Mouse (Mus musculus) erythroblast, embryonic 14.5 days (primary cell): ENCODE data around the gene Cxcr4. TPM values are rescaled to one million over a fixed set of nuclear protein-coding genes. Genes with fewer than 3 reads are reported as not detected.

Experiments
- H3K27me3 ChIP-seq: 2 replicates; pipeline ENCODE4 v1.6.1; 2012; ENCODE audit warnings: inconsistent platforms; ENCODE audit not compliant: control insufficient read depth
- H3K36me3 ChIP-seq: 2 replicates; pipeline ENCODE4 v1.6.1; 2012; ENCODE audit warnings: mild to moderate bottlenecking, inconsistent platforms; ENCODE audit not compliant: control insufficient read depth
- H3K4me1 ChIP-seq: 2 replicates; pipeline ENCODE4 v1.6.1; 2012; ENCODE audit warnings: inconsistent platforms; ENCODE audit not compliant: control insufficient read depth
- H3K4me3 ChIP-seq: replicated peaks from 2 replicates; pipeline ENCODE3; 2012; ENCODE audit warnings: moderate library complexity, mild to moderate bottlenecking, inconsistent platforms
- H3K9me3 ChIP-seq: 2 replicates; pipeline ENCODE4 v1.6.1; 2012; ENCODE audit warnings: low read length, inconsistent platforms, mixed read lengths; ENCODE audit not compliant: control insufficient read depth
- GATA1 ChIP-seq: IDR thresholded peaks from 2 replicates; pipeline ENCODE4 v1.6.1; 2012; ENCODE audit warnings: low read length, inconsistent platforms, mixed read lengths
- TAL1 ChIP-seq: IDR thresholded peaks from 3 replicates; pipeline ENCODE4 v1.6.1; 2012; ENCODE audit warnings: low read length, inconsistent platforms, mixed read lengths
- polyA plus RNA-seq: library from polyadenylated mRNA; stranded (reverse); fragments of >175 nt; gene quantifications from 2 replicates; pipeline ENCODE4 v1.2.3, GENCODE M21; 2012

Cxcr4 gene
- polyA plus RNA-seq, 1 experiment: not detected

DNA sequence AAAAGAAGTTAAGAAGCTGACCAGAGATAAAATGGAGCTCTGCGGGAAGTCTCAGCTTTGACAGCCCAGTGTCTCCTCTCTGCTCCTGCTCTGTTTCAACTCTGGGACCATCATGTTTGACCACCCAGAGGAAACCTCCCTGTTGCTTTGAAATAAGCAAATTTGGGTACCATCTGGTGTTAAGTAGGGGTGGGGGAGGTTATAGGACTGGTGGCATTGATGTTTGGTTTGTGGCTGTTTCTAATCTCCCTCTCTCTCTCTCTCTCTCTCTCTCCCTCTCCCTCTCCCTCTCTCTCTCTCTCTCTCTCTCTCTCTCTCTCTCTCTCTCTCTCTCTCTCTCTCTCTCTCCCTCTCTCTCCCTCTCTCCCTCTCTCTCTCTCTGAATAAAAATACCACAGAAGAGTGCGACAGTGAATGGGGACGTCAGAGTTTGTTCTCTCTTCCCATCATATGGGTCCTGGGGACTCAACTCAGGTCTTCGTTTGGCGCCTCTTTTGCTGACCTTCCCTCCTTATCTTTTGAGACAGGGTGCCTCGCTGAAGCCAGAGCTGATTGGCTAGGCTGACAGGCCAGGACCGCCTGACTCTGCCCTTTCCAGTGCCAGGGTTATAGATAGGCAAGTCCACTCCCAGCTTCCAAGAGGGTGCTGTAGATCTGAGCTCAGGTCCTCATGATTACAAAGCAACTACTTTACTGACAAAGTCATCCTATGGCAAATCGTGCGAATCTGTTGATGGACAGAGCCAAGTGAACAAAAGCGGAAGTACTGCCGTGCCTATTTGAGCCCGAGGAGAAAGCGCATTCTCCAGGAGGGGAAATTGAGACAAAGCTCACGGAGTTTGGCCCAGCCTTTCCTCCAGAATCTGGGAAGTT, 31.4 kb downstream of the Cxcr4 start:
- H3K9me3 ChIP-seq: no peaks in the 10 kb centered on the region
- no peaks in the 10 kb centered on the region for H3K36me3 ChIP-seq
- no peak overlapping the region for H3K4me3 ChIP-seq
- H3K27me3 ChIP-seq: no peaks in the 10 kb centered on the region; the same call in 1 of the 2 replicates
- H3K4me1 ChIP-seq: peaks cover 10% of the 10 kb centered on the region
- TF ChIP-seq GATA1 (no peak), TAL1 (no peak)

DNA sequence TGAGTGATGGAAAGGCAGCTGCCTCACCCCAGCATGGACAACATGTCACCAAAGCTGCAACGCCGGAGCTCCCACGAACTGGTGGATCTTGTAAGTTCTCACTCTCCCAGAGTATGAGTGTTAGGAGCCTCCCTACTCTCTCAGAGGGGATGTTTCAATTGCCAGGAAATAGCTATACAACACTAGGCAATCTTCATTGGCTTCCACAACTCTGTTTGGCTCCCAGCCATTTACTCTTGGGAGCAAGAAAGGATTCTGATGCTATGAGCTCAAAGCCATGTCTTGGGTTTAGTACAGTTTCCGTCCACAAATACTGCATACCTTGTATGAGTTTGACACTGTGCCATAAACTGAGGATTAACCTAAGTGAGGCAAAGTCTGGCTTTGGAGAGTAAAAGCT, 34.1 kb downstream of the Cxcr4 start:
- no peaks in the 10 kb centered on the region for H3K9me3 ChIP-seq
- peaks cover 10% of the 10 kb centered on the region for H3K4me1 ChIP-seq
- H3K27me3 ChIP-seq: no peaks in the 10 kb centered on the region; the same call in 1 of the 2 replicates
- no peaks in the 10 kb centered on the region for H3K36me3 ChIP-seq
- no peak overlapping the region for H3K4me3 ChIP-seq
- TF ChIP-seq TAL1: no peak
- no peak for TF ChIP-seq GATA1

DNA sequence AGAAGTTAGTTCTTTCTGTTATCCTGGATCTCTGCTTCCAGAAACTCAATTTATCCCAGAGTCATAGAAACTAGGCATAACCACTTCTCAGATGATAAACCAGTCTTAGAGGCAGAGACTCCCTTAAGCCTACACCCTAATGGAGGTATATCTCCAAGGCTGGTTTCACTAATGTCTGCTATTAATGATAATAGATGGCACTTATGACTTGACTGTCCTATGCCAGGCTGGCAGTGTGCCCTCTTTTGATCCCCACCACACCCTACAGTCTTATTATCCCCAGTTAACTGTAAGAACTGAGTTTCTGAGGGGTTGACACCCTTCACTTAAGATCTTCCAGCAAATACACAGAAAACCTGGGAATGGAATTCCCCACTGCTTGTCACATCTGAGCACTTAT, 39.5 kb downstream of the Cxcr4 start:
- Histone ChIP-seq H3K4me3 (no peak overlapping the region), H3K27me3 (no peaks in the 10 kb centered on the region), H3K9me3 (no peaks in the 10 kb centered on the region), H3K4me1 (no peaks in the 10 kb centered on the region), H3K36me3 (no peaks in the 10 kb centered on the region)
- no peak for TF ChIP-seq TAL1
- TF ChIP-seq GATA1: no peak

DNA sequence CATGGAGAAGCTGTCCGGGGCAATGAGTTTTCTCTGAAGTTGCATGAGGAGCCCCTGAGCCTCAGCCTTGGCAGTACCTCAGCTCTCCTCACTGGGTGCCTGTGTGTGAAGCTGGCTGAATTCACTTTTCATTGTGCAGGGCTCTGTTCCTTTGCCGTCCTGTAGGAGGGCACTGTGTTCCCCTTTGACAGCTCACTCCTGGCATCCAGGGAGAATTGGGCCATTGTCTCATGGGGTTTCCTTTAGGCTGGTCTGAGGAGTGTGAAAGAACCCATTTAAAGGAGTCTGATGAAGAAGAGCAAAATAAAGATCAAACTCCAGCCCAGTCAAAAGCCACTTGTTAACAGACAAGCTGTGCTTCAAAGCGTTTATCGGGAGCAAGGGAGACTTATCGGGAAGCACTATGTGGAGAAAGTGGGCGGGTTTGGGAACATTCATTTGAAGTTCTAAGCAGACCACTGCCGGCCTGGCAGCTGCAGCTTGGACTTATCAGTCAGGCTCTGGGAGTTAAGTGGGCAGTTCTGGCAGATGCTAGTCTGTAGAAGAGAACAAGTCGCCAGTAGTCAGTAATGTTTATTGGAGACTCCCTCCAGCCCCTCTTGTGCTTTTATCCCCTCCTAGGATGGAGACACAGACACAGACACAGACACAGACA, 40.2 kb downstream of the Cxcr4 start:
- Histone ChIP-seq H3K27me3 (no peaks in the 10 kb centered on the region), H3K4me1 (no peaks in the 10 kb centered on the region), H3K9me3 (no peaks in the 10 kb centered on the region), H3K36me3 (no peaks in the 10 kb centered on the region), H3K4me3 (no peak overlapping the region)
- TF ChIP-seq TAL1 (no peak), GATA1 (no peak)

DNA sequence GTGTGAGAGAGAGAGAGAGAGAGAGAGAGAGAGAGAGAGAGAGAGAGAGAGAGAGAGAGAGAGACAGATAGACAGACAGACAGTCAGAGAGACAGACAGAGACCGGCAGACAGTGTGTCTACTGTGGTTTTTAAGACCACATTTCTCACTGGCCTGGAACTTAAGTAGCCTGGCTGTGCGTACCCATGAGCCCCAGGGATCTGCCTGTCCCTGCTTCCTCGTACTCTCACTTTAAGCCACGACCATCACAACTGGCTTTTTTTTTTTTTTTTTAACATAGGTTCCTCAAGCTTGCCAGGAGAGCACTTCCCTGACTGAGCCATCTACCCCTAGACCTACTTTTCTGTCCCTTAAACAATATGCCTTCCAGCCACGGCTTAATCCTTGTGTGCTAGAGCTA, 42.7 kb downstream of the Cxcr4 start:
- H3K9me3 ChIP-seq: no peaks in the 10 kb centered on the region
- H3K4me3 ChIP-seq: no peak overlapping the region
- TF ChIP-seq GATA1: no peak
- no peak for TF ChIP-seq TAL1
- no peaks in the 10 kb centered on the region for H3K4me1 ChIP-seq
- no peaks in the 10 kb centered on the region for H3K36me3 ChIP-seq
- H3K27me3 ChIP-seq: no peaks in the 10 kb centered on the region

DNA sequence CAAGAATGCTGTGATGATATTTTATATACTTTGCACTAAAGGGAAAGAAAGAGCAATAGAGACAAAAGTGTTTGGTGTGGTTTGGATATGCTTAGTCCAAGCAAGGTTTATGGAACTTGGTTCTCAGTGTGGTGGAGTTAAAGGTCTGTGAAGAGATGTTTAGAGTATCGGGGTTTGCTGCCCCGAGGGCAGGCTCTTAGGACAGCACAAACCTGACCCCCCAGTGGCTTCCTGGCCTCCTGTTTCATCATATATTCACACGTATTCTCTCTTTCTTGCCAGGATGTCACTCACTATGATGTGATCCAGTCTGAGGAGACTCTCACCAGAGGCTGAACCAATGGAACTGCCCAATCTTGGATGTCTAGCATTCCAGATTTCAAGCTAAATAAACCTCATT, 43.1 kb downstream of the Cxcr4 start:
- no peaks in the 10 kb centered on the region for H3K4me1 ChIP-seq
- H3K4me3 ChIP-seq: no peak overlapping the region
- H3K9me3 ChIP-seq: no peaks in the 10 kb centered on the region
- H3K27me3 ChIP-seq: no peaks in the 10 kb centered on the region
- H3K36me3 ChIP-seq: no peaks in the 10 kb centered on the region
- TF ChIP-seq GATA1 (no peak), TAL1 (no peak)

DNA sequence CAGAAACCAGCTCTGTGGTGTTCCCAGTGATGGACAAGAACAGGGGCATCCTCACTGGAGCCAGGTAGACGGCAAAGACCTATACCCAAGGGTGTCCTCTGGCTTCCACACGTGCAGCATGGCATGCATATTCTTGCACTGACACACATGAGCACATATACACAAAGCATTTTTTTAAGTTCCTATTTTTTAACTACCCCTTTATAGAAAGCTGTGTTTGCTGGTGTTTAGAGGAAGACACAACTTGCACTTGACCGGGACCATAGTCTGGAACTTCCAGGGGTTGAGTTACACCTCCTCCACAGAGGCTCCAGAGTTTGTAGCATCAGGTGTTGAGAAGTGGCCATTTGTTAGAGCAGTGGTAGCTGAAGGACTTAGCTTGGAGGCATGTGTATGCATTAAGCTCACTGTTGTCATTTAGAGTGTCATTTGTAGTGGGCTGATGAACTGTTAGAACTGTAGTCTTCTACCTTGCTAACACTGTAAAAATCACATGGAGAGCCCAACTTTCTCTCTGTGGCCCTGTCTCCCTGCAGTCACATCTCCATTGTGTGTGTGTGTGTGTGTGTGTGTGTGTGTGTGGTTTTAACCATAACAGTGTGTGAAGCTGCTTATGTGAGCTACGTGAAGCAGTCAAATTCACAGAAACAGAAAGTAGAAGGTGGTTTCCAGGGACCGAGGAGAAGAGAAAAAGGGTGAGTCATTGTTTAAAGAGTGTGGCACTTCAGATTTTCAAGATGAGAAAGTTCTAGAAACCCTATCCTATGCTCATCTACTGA, 43.7 kb downstream of the Cxcr4 start:
- Histone ChIP-seq H3K36me3 (no peaks in the 10 kb centered on the region), H3K27me3 (no peaks in the 10 kb centered on the region), H3K4me3 (no peak overlapping the region), H3K4me1 (no peaks in the 10 kb centered on the region), H3K9me3 (no peaks in the 10 kb centered on the region)
- no peak for TF ChIP-seq TAL1
- no peak for TF ChIP-seq GATA1

DNA sequence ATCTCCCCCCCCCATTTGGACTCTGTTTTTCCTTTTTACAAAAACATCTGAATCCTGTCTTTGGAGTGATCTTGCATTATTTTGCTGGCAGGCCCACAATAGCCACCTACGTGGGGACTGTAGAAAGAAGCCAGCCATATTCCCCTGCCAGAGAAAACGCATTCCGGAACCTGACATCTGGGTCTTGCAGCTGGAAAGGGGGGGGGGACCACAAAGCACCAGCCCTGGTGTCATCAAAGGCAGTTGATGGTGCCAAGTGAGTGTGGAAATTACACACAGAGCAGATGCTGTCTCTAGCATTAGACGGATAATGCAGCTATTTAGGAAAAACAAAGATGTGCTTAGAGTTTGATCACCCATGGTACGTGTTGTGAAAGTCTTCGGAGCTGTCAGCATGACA, 46.4 kb downstream of the Cxcr4 start:
- no peak overlapping the region for H3K4me3 ChIP-seq
- no peaks in the 10 kb centered on the region for H3K4me1 ChIP-seq
- TF ChIP-seq GATA1: no peak
- TF ChIP-seq TAL1: no peak
- no peaks in the 10 kb centered on the region for H3K36me3 ChIP-seq
- H3K9me3 ChIP-seq: no peaks in the 10 kb centered on the region
- no peaks in the 10 kb centered on the region for H3K27me3 ChIP-seq

DNA sequence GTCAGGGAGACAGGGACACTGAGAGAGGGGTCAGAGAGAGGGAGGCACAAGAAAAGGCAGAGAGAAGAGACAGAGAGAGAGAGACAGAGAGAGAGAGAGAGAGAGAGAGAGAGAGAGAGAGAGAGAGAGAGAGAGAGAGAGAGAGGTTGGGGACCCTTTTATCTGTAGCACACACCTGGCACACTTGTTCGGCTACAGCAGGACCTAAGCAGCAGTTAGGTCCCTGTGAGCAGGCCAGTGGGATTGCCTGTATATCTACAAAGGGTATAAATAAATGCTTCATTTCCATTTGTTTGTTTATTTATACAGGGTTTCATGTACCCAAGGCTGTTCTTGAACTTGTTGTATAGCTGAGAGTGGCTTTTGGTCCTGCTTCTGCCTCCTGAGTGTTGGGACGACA, 49.0 kb downstream of the Cxcr4 start:
- no peak for TF ChIP-seq GATA1
- TF ChIP-seq TAL1: no peak
- no peaks in the 10 kb centered on the region for H3K9me3 ChIP-seq

More for the DNA sequence above, 49.0 kb downstream of the Cxcr4 start:
- Histone ChIP-seq H3K4me3 (no peak overlapping the region), H3K36me3 (no peaks in the 10 kb centered on the region), H3K27me3 (no peaks in the 10 kb centered on the region), H3K4me1 (no peaks in the 10 kb centered on the region)
